ENCODE assay signal across 23 mouse cellular contexts in the genomic region with DNA sequence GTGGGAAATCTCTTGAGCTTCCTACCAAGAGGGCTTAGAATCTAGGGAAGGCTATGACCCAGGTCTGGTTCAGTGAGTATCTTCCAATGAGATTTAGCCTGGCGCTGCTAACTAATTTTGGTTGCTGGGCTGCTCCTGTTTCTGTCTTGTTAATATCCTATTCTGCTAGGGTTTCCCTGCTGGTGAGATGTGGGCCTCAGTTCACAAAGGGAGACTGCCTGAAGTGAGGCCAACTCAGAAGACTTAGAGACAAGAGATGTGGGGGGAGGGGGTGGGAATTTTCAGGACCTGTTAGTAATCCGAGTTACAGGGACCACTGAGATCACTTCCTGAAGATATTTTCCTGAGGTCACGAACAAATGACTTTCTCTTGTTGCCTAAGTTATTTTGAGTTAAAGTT. TPM values are rescaled to one million over a fixed set of nuclear protein-coding genes. Genes with fewer than 3 reads are reported as not detected.
A peak's percentile ranks its signal among the peaks of the same experiment; 100 is the strongest.
DNase-seq lines count a peak whose midpoint lies in the region; ATAC-seq and TF ChIP-seq lines count a peak whose summit lies in the region.
"Had no signal": no experiment of that assay in that cellular context is flagged by ENCODE, and none has a peak within 500 bp of the region (broad histone marks: within the 10 kb centered on the region; RNA-seq: fewer than 3 reads in every experiment).

No protein-coding gene starts in this region.

- no peak for TF ChIP-seq POLR2A in brain, embryonic 14.5 days (IDR thresholded peaks at IDR 0.05; ENCODE audit: borderline replicate concordance, extremely low read depth, insufficient read depth, insufficient read length, poor library complexity, severe bottlenecking)

- H3K4me3 ChIP-seq in embryonic facial prominence, embryonic 13.5 days: no peak overlapping the region
- no peak overlapping the region for H3K4me3 ChIP-seq in embryonic facial prominence, embryonic 10.5 days
- no peak overlapping the region for H3K4me3 ChIP-seq in hindbrain, embryonic 15.5 days
- H3K4me3 ChIP-seq in hindbrain, embryonic 14.5 days (replicated peaks; ENCODE audit: low read length): no peak overlapping the region
- no peak overlapping the region for H3K4me3 ChIP-seq in limb, embryonic 13.5 days
- H3K4me3 ChIP-seq in midbrain, embryonic 16.5 days (ENCODE audit: low read depth, low read length): no peak overlapping the region
- H3K4me3 ChIP-seq: embryonic facial prominence, embryonic 12.5 days; heart, adult 2 months; heart, embryonic 13.5 days had no signal

- H3K36me3 ChIP-seq in embryonic facial prominence, embryonic 13.5 days: no peaks in the 10 kb centered on the region
- H3K36me3 ChIP-seq in embryonic facial prominence, embryonic 10.5 days (replicated peaks): no peaks in the 10 kb centered on the region
- no peaks in the 10 kb centered on the region for H3K36me3 ChIP-seq in hindbrain, embryonic 15.5 days
- H3K36me3 ChIP-seq in hindbrain, embryonic 14.5 days (replicated peaks; ENCODE audit: control insufficient read depth, insufficient read depth): no peaks in the 10 kb centered on the region
- no peaks in the 10 kb centered on the region for H3K36me3 ChIP-seq in limb, embryonic 13.5 days
- H3K36me3 ChIP-seq in midbrain, embryonic 16.5 days (ENCODE audit: control insufficient read depth, insufficient read depth, low read length): no peaks in the 10 kb centered on the region
- H3K36me3 ChIP-seq: embryonic facial prominence, embryonic 12.5 days; G1E; heart, embryonic 13.5 days had no signal

- 49% methylated on average over 3 of the region's 3 CpGs for WGBS in embryonic facial prominence, embryonic 13.5 days
- 63% methylated on average over 3 of the region's 3 CpGs for WGBS in embryonic facial prominence, embryonic 10.5 days
- 65% methylated on average over 3 of the region's 3 CpGs for WGBS in hindbrain, embryonic 15.5 days
- 59% methylated on average over 3 of the region's 3 CpGs for WGBS in hindbrain, embryonic 14.5 days
- WGBS in limb, embryonic 13.5 days: 43% methylated on average over 3 of the region's 3 CpGs
- 50% methylated on average over 3 of the region's 3 CpGs for WGBS in midbrain, embryonic 16.5 days

- H3K9ac ChIP-seq in embryonic facial prominence, embryonic 13.5 days: no peak overlapping the region
- no peak overlapping the region for H3K9ac ChIP-seq in hindbrain, embryonic 15.5 days
- H3K9ac ChIP-seq in hindbrain, embryonic 14.5 days: no peak overlapping the region
- no peak overlapping the region for H3K9ac ChIP-seq in limb, embryonic 13.5 days
- H3K9ac ChIP-seq in midbrain, embryonic 16.5 days (ENCODE audit: low read depth, low read length): no peak overlapping the region
- H3K9ac ChIP-seq: embryonic facial prominence, embryonic 12.5 days; heart, embryonic 13.5 days had no signal

- H3K4me2 ChIP-seq in embryonic facial prominence, embryonic 13.5 days: no peak overlapping the region
- no peak overlapping the region for H3K4me2 ChIP-seq in hindbrain, embryonic 15.5 days
- no peak overlapping the region for H3K4me2 ChIP-seq in hindbrain, embryonic 14.5 days (replicated peaks)
- H3K4me2 ChIP-seq in limb, embryonic 13.5 days (replicated peaks): peak overlapping the region; percentile 40
- no peak overlapping the region for H3K4me2 ChIP-seq in midbrain, embryonic 16.5 days (ENCODE audit: low read length)
- H3K4me2 ChIP-seq: embryonic facial prominence, embryonic 12.5 days; heart, embryonic 13.5 days had no signal

- no peak for TF ChIP-seq CTCF in brain, embryonic 14.5 days (IDR thresholded peaks at IDR 0.05; ENCODE audit: borderline replicate concordance, extremely low read depth, insufficient read depth, insufficient read length)

- no peak for ATAC-seq in embryonic facial prominence, embryonic 13.5 days (ENCODE audit: insufficient number of reproducible peaks, insufficient read depth, low FRiP score, low TSS enrichment, low read depth)
- no peak for ATAC-seq in hindbrain, embryonic 15.5 days (ENCODE audit: low FRiP score, low read depth)
- no peak for ATAC-seq in hindbrain, embryonic 14.5 days (ENCODE audit: low FRiP score)
- no peak for ATAC-seq in limb, embryonic 13.5 days (ENCODE audit: low FRiP score, low read depth)
- no peak for ATAC-seq in midbrain, embryonic 16.5 days
- ATAC-seq: CD4-positive, CD25-positive, alpha-beta regulatory T cell, adult 4 months; hindbrain, postnatal 0 days had no signal

- peak overlapping the region; percentile 77; the same call in 1 of the 2 replicates for H3K27ac ChIP-seq in embryonic facial prominence, embryonic 13.5 days
- no peak overlapping the region for H3K27ac ChIP-seq in embryonic facial prominence, embryonic 10.5 days (replicated peaks)
- 0 out of 2 replicates have a peak overlapping the region, but pooled peaks have one; percentile 15 for H3K27ac ChIP-seq in hindbrain, embryonic 15.5 days (replicated peaks)
- no peak overlapping the region for H3K27ac ChIP-seq in hindbrain, embryonic 14.5 days
- peak overlapping the region; percentile 58 for H3K27ac ChIP-seq in limb, embryonic 13.5 days
- no peak overlapping the region for H3K27ac ChIP-seq in midbrain, embryonic 16.5 days (ENCODE audit: low read length)
- H3K27ac ChIP-seq: heart, adult 2 months; heart, embryonic 13.5 days; hindbrain, postnatal 0 days had no signal

- peaks cover 28% of the 10 kb centered on the region for H3K4me1 ChIP-seq in embryonic facial prominence, embryonic 13.5 days
- peaks cover 19% of the 10 kb centered on the region for H3K4me1 ChIP-seq in embryonic facial prominence, embryonic 10.5 days
- H3K4me1 ChIP-seq in hindbrain, embryonic 15.5 days (replicated peaks): peaks cover 8% of the 10 kb centered on the region
- H3K4me1 ChIP-seq in hindbrain, embryonic 14.5 days (replicated peaks; ENCODE audit: control insufficient read depth, insufficient read depth, low read length): no peaks in the 10 kb centered on the region
- H3K4me1 ChIP-seq in limb, embryonic 13.5 days: peaks cover 23% of the 10 kb centered on the region
- H3K4me1 ChIP-seq in midbrain, embryonic 16.5 days (ENCODE audit: control insufficient read depth, insufficient read depth, low read length): peaks cover 10% of the 10 kb centered on the region

- no peaks in the 10 kb centered on the region for H3K9me3 ChIP-seq in embryonic facial prominence, embryonic 13.5 days
- peaks cover 3% of the 10 kb centered on the region; the same call in 1 of the 2 replicates for H3K9me3 ChIP-seq in embryonic facial prominence, embryonic 10.5 days
- no peaks in the 10 kb centered on the region for H3K9me3 ChIP-seq in hindbrain, embryonic 15.5 days
- no peaks in the 10 kb centered on the region for H3K9me3 ChIP-seq in hindbrain, embryonic 14.5 days (ENCODE audit: control insufficient read depth, low read length)
- H3K9me3 ChIP-seq in limb, embryonic 13.5 days: no peaks in the 10 kb centered on the region; the same call in 1 of the 2 replicates
- H3K9me3 ChIP-seq in midbrain, embryonic 16.5 days (replicated peaks; ENCODE audit: control insufficient read depth, low read length, poor library complexity, severe bottlenecking): no peaks in the 10 kb centered on the region
- H3K9me3 ChIP-seq: embryonic facial prominence, embryonic 12.5 days had no signal

- DNase-seq in embryonic facial prominence, embryonic 10.5 days (ENCODE audit: low spot score): no peak
- no peak for DNase-seq in hindbrain, embryonic 14.5 days (ENCODE audit: low spot score)
- DNase-seq in brain, embryonic 14.5 days (ENCODE audit: low read depth): peak; percentile 83
- DNase-seq in testis, postnatal 10 days (ENCODE audit: low spot score): no peak
- DNase-seq: adrenal gland, adult 8-10 months; adrenal gland, postnatal 36 days; B cell, adult 2 months; cerebellum, adult 11 months; cerebellum, adult 8-10 months; cerebellum, postnatal 14 days; embryo, embryonic 11 days; gastrocnemius, postnatal 14 days; heart, adult 2 months; heart, postnatal 36 days had no signal

- H3K27me3 ChIP-seq in embryonic facial prominence, embryonic 13.5 days: no peaks in the 10 kb centered on the region
- no peaks in the 10 kb centered on the region for H3K27me3 ChIP-seq in embryonic facial prominence, embryonic 10.5 days (replicated peaks; ENCODE audit: low read depth, poor library complexity, severe bottlenecking)
- H3K27me3 ChIP-seq in hindbrain, embryonic 15.5 days: no peaks in the 10 kb centered on the region
- no peaks in the 10 kb centered on the region for H3K27me3 ChIP-seq in hindbrain, embryonic 14.5 days (ENCODE audit: control insufficient read depth, insufficient read depth, low read length)
- no peaks in the 10 kb centered on the region for H3K27me3 ChIP-seq in limb, embryonic 13.5 days
- no peaks in the 10 kb centered on the region for H3K27me3 ChIP-seq in midbrain, embryonic 16.5 days (ENCODE audit: control insufficient read depth, insufficient read depth, low read depth, low read length)
- H3K27me3 ChIP-seq: embryonic facial prominence, embryonic 12.5 days; heart, embryonic 13.5 days had no signal

RNA-seq across cellular contexts. Expression of gene Cplx2, which starts 33.1 kb away (rescaled TPM):
- polyA plus RNA-seq in embryonic facial prominence, embryonic 13.5 days (2015; fragmentation: Nextera tagmentation; extraction: Ambion mirVana): 7.3 and 7.4 TPM in 2 replicates
- polyA plus RNA-seq in embryonic facial prominence, embryonic 10.5 days (2016; fragmentation: Nextera tagmentation; extraction: Ambion mirVana): 5.0 and 6.9 TPM in 2 replicates
- 27.9 and 31.2 TPM in 2 replicates for polyA plus RNA-seq in hindbrain, embryonic 15.5 days (2015; fragmentation: Nextera tagmentation; extraction: Ambion mirVana)
- 24.9 and 30.1 TPM in 2 replicates for polyA plus RNA-seq in hindbrain, embryonic 14.5 days (2014; fragmentation: Nextera tagmentation; extraction: Ambion mirVana)
- polyA plus RNA-seq in brain, embryonic 14.5 days (2012; rRNA removed): 43.3 and 69.2 TPM in 2 replicates
- polyA plus RNA-seq in limb, embryonic 13.5 days (2015; fragmentation: Nextera tagmentation; extraction: Ambion mirVana): 3.8 and 4.0 TPM in 2 replicates
- 25.8 and 30.8 TPM in 2 replicates for polyA plus RNA-seq in midbrain, embryonic 16.5 days (2015; fragmentation: Nextera tagmentation; extraction: Ambion mirVana)
- polyA plus RNA-seq: CD4-positive, CD25-positive, alpha-beta regulatory T cell, adult 4 months; G1E had no signal

Comparison
In these comparisons a context has a peak if more than half of its experiments do, and no peak if none do; other contexts are left out.
1. H3K27ac ChIP-seq: peak in embryonic facial prominence, embryonic 13.5 days (single experiment), hindbrain, embryonic 15.5 days (single experiment) and limb, embryonic 13.5 days (single experiment); none in embryonic facial prominence, embryonic 10.5 days (single experiment), hindbrain, embryonic 14.5 days (single experiment) and midbrain, embryonic 16.5 days (single experiment).